Mouse (Mus musculus) erythroblast, embryonic 14.5 days (primary cell): ENCODE data around the gene Slc25a47. TPM values are rescaled to one million over a fixed set of nuclear protein-coding genes. Genes with fewer than 3 reads are reported as not detected.

Experiments used
- H3K27me3 ChIP-seq: 2 replicates; pipeline ENCODE4 v1.6.1; 2012; ENCODE audit warnings: inconsistent platforms; ENCODE audit not compliant: control insufficient read depth
- H3K36me3 ChIP-seq: 2 replicates; pipeline ENCODE4 v1.6.1; 2012; ENCODE audit warnings: mild to moderate bottlenecking, inconsistent platforms; ENCODE audit not compliant: control insufficient read depth
- H3K4me1 ChIP-seq: 2 replicates; pipeline ENCODE4 v1.6.1; 2012; ENCODE audit warnings: inconsistent platforms; ENCODE audit not compliant: control insufficient read depth
- H3K4me3 ChIP-seq: replicated peaks from 2 replicates; pipeline ENCODE3; 2012; ENCODE audit warnings: moderate library complexity, mild to moderate bottlenecking, inconsistent platforms
- H3K9me3 ChIP-seq: 2 replicates; pipeline ENCODE4 v1.6.1; 2012; ENCODE audit warnings: low read length, inconsistent platforms, mixed read lengths; ENCODE audit not compliant: control insufficient read depth
- GATA1 ChIP-seq: IDR thresholded peaks from 2 replicates; pipeline ENCODE4 v1.6.1; 2012; ENCODE audit warnings: low read length, inconsistent platforms, mixed read lengths
- TAL1 ChIP-seq: IDR thresholded peaks from 3 replicates; pipeline ENCODE4 v1.6.1; 2012; ENCODE audit warnings: low read length, inconsistent platforms, mixed read lengths
- polyA plus RNA-seq: library from polyadenylated mRNA; stranded (reverse); fragments of >175 nt; gene quantifications from 2 replicates; pipeline ENCODE4 v1.2.3, GENCODE M21; 2012

Gene Slc25a47
- polyA plus RNA-seq, 1 experiment, result 0.19 TPM

- Histone ChIP-seq H3K4me1 (peaks cover 36% of the 10 kb centered on the region), H3K27me3 (no peaks in the 10 kb centered on the region), H3K36me3 (peaks cover 85% of the 10 kb centered on the region), H3K4me3 (no peak overlapping the region), H3K9me3 (no peaks in the 10 kb centered on the region)
- TF ChIP-seq TAL1, result no peak
Observed at GRCm38 (mm10) chr12:108804388-108804787, 31.5 kb upstream of the Slc25a47 start.

GRCm38 (mm10) chr12:108808465-108808864 lies 27.4 kb upstream of the Slc25a47 start:
- Histone ChIP-seq H3K36me3 (peaks cover 92% of the 10 kb centered on the region), H3K9me3 (no peaks in the 10 kb centered on the region), H3K4me3 (no peak overlapping the region), H3K4me1 (peaks cover 36% of the 10 kb centered on the region), H3K27me3 (no peaks in the 10 kb centered on the region)
- TF ChIP-seq TAL1, result no peak

GRCm38 (mm10) chr12:108809771-108810170 lies 26.1 kb upstream of the Slc25a47 start:
- peaks cover 95% of the 10 kb centered on the region for H3K36me3 ChIP-seq
- no peak for TF ChIP-seq GATA1
- TF ChIP-seq TAL1, result no peak
- H3K27me3 ChIP-seq, result no peaks in the 10 kb centered on the region
- no peak overlapping the region for H3K4me3 ChIP-seq
- no peaks in the 10 kb centered on the region for H3K9me3 ChIP-seq
- H3K4me1 ChIP-seq, result peaks cover 33% of the 10 kb centered on the region

GRCm38 (mm10) chr12:108810309-108810708 lies 25.5 kb upstream of the Slc25a47 start:
- Histone ChIP-seq H3K36me3 (peaks cover 99% of the 10 kb centered on the region), H3K4me1 (peaks cover 33% of the 10 kb centered on the region), H3K27me3 (no peaks in the 10 kb centered on the region), H3K9me3 (no peaks in the 10 kb centered on the region), H3K4me3 (no peak overlapping the region)
- TF ChIP-seq GATA1 (no peak), TAL1 (no peak)

- Histone ChIP-seq H3K36me3 (peaks cover 97% of the 10 kb centered on the region), H3K4me3 (no peak overlapping the region), H3K9me3 (no peaks in the 10 kb centered on the region), H3K4me1 (peaks cover 33% of the 10 kb centered on the region), H3K27me3 (no peaks in the 10 kb centered on the region)
- TF ChIP-seq TAL1, result no peak
- no peak for TF ChIP-seq GATA1
Observed at GRCm38 (mm10) chr12:108811133-108811532, 24.7 kb upstream of the Slc25a47 start.

- Histone ChIP-seq H3K4me3 (no peak overlapping the region), H3K9me3 (no peaks in the 10 kb centered on the region), H3K27me3 (no peaks in the 10 kb centered on the region), H3K4me1 (peaks cover 31% of the 10 kb centered on the region), H3K36me3 (peaks cover 97% of the 10 kb centered on the region)
- no peak for TF ChIP-seq GATA1
- TF ChIP-seq TAL1, result no peak
Observed at GRCm38 (mm10) chr12:108812463-108812862, 23.4 kb upstream of the Slc25a47 start.

- peaks cover 96% of the 10 kb centered on the region for H3K36me3 ChIP-seq
- peaks cover 20% of the 10 kb centered on the region for H3K4me1 ChIP-seq
- no peaks in the 10 kb centered on the region for H3K9me3 ChIP-seq
- H3K27me3 ChIP-seq, result no peaks in the 10 kb centered on the region
- H3K4me3 ChIP-seq, result no peak overlapping the region
- TF ChIP-seq GATA1, result no peak
- no peak for TF ChIP-seq TAL1
Observed at GRCm38 (mm10) chr12:108814470-108814869, 21.4 kb upstream of the Slc25a47 start.

GRCm38 (mm10) chr12:108816569-108816968 lies 19.3 kb upstream of the Slc25a47 start:
- H3K9me3 ChIP-seq, result no peaks in the 10 kb centered on the region
- H3K4me3 ChIP-seq, result no peak overlapping the region
- H3K27me3 ChIP-seq, result no peaks in the 10 kb centered on the region
- H3K36me3 ChIP-seq, result peaks cover 89% of the 10 kb centered on the region
- TF ChIP-seq TAL1 (no peak), GATA1 (no peak)
- no peaks in the 10 kb centered on the region; the same call in 1 of the 2 replicates for H3K4me1 ChIP-seq

- H3K36me3 ChIP-seq, result peaks cover 52% of the 10 kb centered on the region
- no peaks in the 10 kb centered on the region; the same call in 1 of the 2 replicates for H3K4me1 ChIP-seq
- TF ChIP-seq TAL1 (no peak), GATA1 (no peak)
- H3K9me3 ChIP-seq, result no peaks in the 10 kb centered on the region
- no peak overlapping the region for H3K4me3 ChIP-seq
- H3K27me3 ChIP-seq, result no peaks in the 10 kb centered on the region
Observed at GRCm38 (mm10) chr12:108820461-108820860, 15.4 kb upstream of the Slc25a47 start.

- peaks cover 13% of the 10 kb centered on the region for H3K9me3 ChIP-seq
- no peaks in the 10 kb centered on the region for H3K27me3 ChIP-seq
- H3K4me3 ChIP-seq, result no peak overlapping the region
- no peak for TF ChIP-seq GATA1
- TF ChIP-seq TAL1, result no peak
- H3K36me3 ChIP-seq, result peaks cover 49% of the 10 kb centered on the region
- no peaks in the 10 kb centered on the region; the same call in none of the 2 replicates for H3K4me1 ChIP-seq
Observed at GRCm38 (mm10) chr12:108823036-108823435, 12.8 kb upstream of the Slc25a47 start.
